Mouse (Mus musculus) ES-E14 (cell line): ENCODE data around the gene Psat1. TPM values are rescaled to one million over a fixed set of nuclear protein-coding genes. Genes with fewer than 3 reads are reported as not detected.

Experiments
- DNase-seq: peaks from one replicate; pipeline ENCODE4 v3.0.0-alpha.2; 2013; ENCODE audit warnings: low read depth, low spot score
- H3K27ac ChIP-seq: 2 replicates; pipeline ENCODE4 v1.5.1; 2012; ENCODE audit warnings: low read depth, mild to moderate bottlenecking, low read length, moderate library complexity, mixed read lengths; ENCODE audit not compliant: poor library complexity, insufficient read depth, severe bottlenecking
- H3K36me3 ChIP-seq: 2 replicates; pipeline ENCODE4 v1.6.1; 2012; ENCODE audit warnings: mild to moderate bottlenecking, low read length, moderate library complexity, mixed read lengths; ENCODE audit not compliant: control insufficient read depth, poor library complexity, insufficient read depth, severe bottlenecking
- H3K4me1 ChIP-seq, 2 experiments: fragments of 150-350 bp in 1 of 2; sonication (generic) in 1 of 2; 2 replicates each; pipeline ENCODE4 v1.6.1; 2012; ENCODE audit warnings: low read length in 2 of 2, mild to moderate bottlenecking in 1 of 2, mixed read lengths in 1 of 2; ENCODE audit not compliant: control insufficient read depth in 2 of 2, insufficient read depth in 2 of 2, poor library complexity in 1 of 2
- H3K4me3 ChIP-seq, 2 experiments: fragments of 150-350 bp in 1 of 2; sonication (generic) in 1 of 2; 2 replicates each; pipeline ENCODE4 v1.5.1; 2012; ENCODE audit warnings: low read length in 2 of 2, low read depth in 1 of 2, mild to moderate bottlenecking in 1 of 2, mixed read lengths in 1 of 2; ENCODE audit not compliant: insufficient read depth in 1 of 2, poor library complexity in 1 of 2, severe bottlenecking in 1 of 2
- H3K9ac ChIP-seq: 2 replicates; pipeline ENCODE4 v1.6.1; 2012; ENCODE audit warnings: low read depth, mild to moderate bottlenecking, low read length, mixed read lengths; ENCODE audit not compliant: poor library complexity, insufficient read depth, severe bottlenecking
- H3K9me3 ChIP-seq: fragments of 150-350 bp; sonication (generic); 2 replicates; pipeline ENCODE4 v1.6.1; 2012; ENCODE audit warnings: low read depth, mild to moderate bottlenecking, low read length; ENCODE audit not compliant: control insufficient read depth, insufficient read depth
- CHD2 ChIP-seq: IDR thresholded peaks from 2 replicates; pipeline ENCODE4 v1.6.1; 2014; ENCODE audit warnings: mild to moderate bottlenecking, low read depth, low read length, inconsistent platforms
- HCFC1 ChIP-seq: IDR thresholded peaks from 2 replicates; pipeline ENCODE4 v1.6.1; 2012; ENCODE audit warnings: low read length, inconsistent platforms, borderline replicate concordance; ENCODE audit not compliant: insufficient read depth
- MAFK ChIP-seq: IDR thresholded peaks from 2 replicates; pipeline ENCODE4 v1.6.1; 2014; ENCODE audit warnings: mild to moderate bottlenecking, low read depth, low read length, inconsistent platforms; ENCODE audit not compliant: insufficient read depth
- ZC3H11A ChIP-seq: IDR thresholded peaks from 2 replicates; pipeline ENCODE4 v1.6.1; 2012; ENCODE audit warnings: low read depth, mild to moderate bottlenecking, inconsistent platforms, low read length, borderline replicate concordance
- ZNF384 ChIP-seq: IDR thresholded peaks from 2 replicates; pipeline ENCODE4 v1.6.1; 2012; ENCODE audit warnings: low read depth, low read length, inconsistent platforms
- in situ Hi-C, 2 experiments: fragments of 600-800 bp; cut with MboI; formaldehyde crosslinking; loops; one replicate each; pipeline ENCODE4 v1.15.1; 2025; ENCODE audit warnings: low sequenced_read_pairs in 2 of 2, inconsistent platforms in 1 of 2; ENCODE audit not compliant: unreplicated experiment in 2 of 2
- total RNA-seq: library from RNA; depleted of rRNA; stranded (reverse); fragments of 300-350 nt; gene quantifications from 2 replicates; pipeline ENCODE4 v1.2.3, GENCODE M21; 2012; rRNA removed

The Psat1 gene
- total RNA-seq, 1 experiment, result 183 TPM

- Histone ChIP-seq H3K9ac (no peak overlapping the region), H3K4me3 (no peak overlapping the region), H3K4me1 (no peaks in the 10 kb centered on the region), H3K9me3 (no peaks in the 10 kb centered on the region), H3K27ac (no peak overlapping the region), H3K36me3 (no peaks in the 10 kb centered on the region)
- TF ChIP-seq ZC3H11A (no peak), HCFC1 (no peak), ZNF384 (no peak), CHD2 (no peak), MAFK (no peak)
- in situ Hi-C loops, result no loop called here
- no peak for DNase-seq
Observed at GRCm38 (mm10) chr19:15865431-15865830, 81.7 kb downstream of the Psat1 start.

GRCm38 (mm10) chr19:15864129-15864528 is 83.0 kb downstream of the Psat1 start:
- no peak for DNase-seq
- no peak for TF ChIP-seq ZNF384
- Histone ChIP-seq H3K9ac (no peak overlapping the region), H3K36me3 (no peaks in the 10 kb centered on the region), H3K27ac (no peak overlapping the region), H3K4me3 (no peak overlapping the region), H3K4me1 (no peaks in the 10 kb centered on the region), H3K9me3 (no peaks in the 10 kb centered on the region)
- in situ Hi-C loops, result no loop called here

- H3K27ac ChIP-seq, result no peak overlapping the region
- no peak for DNase-seq
- H3K4me1 ChIP-seq, result no peaks in the 10 kb centered on the region
- TF ChIP-seq MAFK, result no peak
- TF ChIP-seq HCFC1, result no peak
- TF ChIP-seq ZNF384, result no peak
- no peak for TF ChIP-seq CHD2
- H3K36me3 ChIP-seq, result no peaks in the 10 kb centered on the region
- H3K9ac ChIP-seq, result no peak overlapping the region
- no peaks in the 10 kb centered on the region for H3K9me3 ChIP-seq
- H3K4me3 ChIP-seq, result no peak overlapping the region
- in situ Hi-C loops, result no loop called here
Observed at GRCm38 (mm10) chr19:15855379-15855778, 91.8 kb downstream of the Psat1 start.

Other genes with a start within 250 kb of the Psat1 start
- 19.5 and 20.5 TPM in 2 replicates for gene Cep78, start 37.7 kb upstream of the Psat1 start, total RNA-seq
- 17.8 and 18.1 TPM in 2 replicates for gene Gnaq, start 185.5 kb upstream of the Psat1 start, total RNA-seq